Mouse (Mus musculus) C2C12 (cell line): ENCODE results near the gene Cmas.

Source experiments
- CTCF ChIP-seq: IDR thresholded peaks from one replicate; pipeline ENCODE4 v1.5.1; 2011; ENCODE audit not compliant: control insufficient read depth, insufficient read depth, insufficient read length
- MAX ChIP-seq: IDR thresholded peaks from one replicate; pipeline ENCODE4 v1.6.1; 2011; ENCODE audit warnings: mild to moderate bottlenecking, control low read depth
- MYOD1 ChIP-seq: IDR thresholded peaks from one replicate; pipeline ENCODE4 v1.6.1; 2011; ENCODE audit warnings: low read depth; ENCODE audit not compliant: control insufficient read depth, insufficient read length

DNA sequence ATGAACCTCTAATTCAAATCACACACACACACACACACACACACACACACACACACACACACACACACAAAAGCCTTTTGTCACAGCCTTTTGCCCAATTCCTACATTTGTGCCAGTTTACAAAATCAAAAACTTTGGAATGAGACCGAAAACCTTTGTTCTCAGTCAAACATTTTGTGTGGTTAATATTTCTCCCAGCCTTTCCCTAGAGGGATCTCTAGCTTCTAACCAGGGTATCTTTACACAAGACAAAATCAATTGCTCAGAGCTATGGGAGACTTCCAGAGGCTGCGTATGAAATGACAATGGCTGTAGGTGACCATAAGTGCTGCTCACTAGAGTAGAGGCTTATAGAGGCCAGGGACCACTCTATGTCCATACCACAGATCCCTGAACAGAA lies 18.3 kb upstream of the Cmas start:
- TF ChIP-seq CTCF (no peak), MAX (no peak), MYOD1 (no peak)
